Mouse (Mus musculus): ENCODE results near the gene Xylb. TPM values are rescaled to one million over a fixed set of nuclear protein-coding genes. Genes with fewer than 3 reads are reported as not detected.
A peak's percentile ranks its signal among the peaks of the same experiment; 100 is the strongest.

Xylb gene
- polyA plus RNA-seq, 1 experiment from 2014 or later = 5.1 TPM

- no peaks in the 10 kb centered on the region for H3K27me3 ChIP-seq (ENCODE audit: control insufficient read depth, insufficient read depth, low read depth, low read length)
- no peak overlapping the region for H3K4me2 ChIP-seq (ENCODE audit: low read depth, low read length)
- H3K4me3 ChIP-seq (ENCODE audit: low read length) = no peak overlapping the region
- H3K9ac ChIP-seq (ENCODE audit: low read length) = no peak overlapping the region
- WGBS = 52% methylated on average over 6 of the region's 6 CpGs
- H3K27ac ChIP-seq (ENCODE audit: low read length) = no peak overlapping the region
- no peaks in the 10 kb centered on the region for H3K4me1 ChIP-seq (replicated peaks; ENCODE audit: control insufficient read depth, insufficient read depth, low read length)
- H3K9me3 ChIP-seq (ENCODE audit: control insufficient read depth, low read length) = no peaks in the 10 kb centered on the region
- no peak for ATAC-seq (ENCODE audit: low read depth)
- H3K36me3 ChIP-seq (ENCODE audit: control insufficient read depth, insufficient read depth, low read length) = no peaks in the 10 kb centered on the region
Measured at GRCm38 (mm10) chr9:119375556-119375955, 18.4 kb downstream of the Xylb start.

- no peak for ATAC-seq (ENCODE audit: low read depth)
- WGBS = 89% methylated on average over 4 of the region's 4 CpGs
- Histone ChIP-seq H3K27me3 (ENCODE audit: control insufficient read depth, insufficient read depth, low read depth, low read length) (no peaks in the 10 kb centered on the region), H3K27ac (ENCODE audit: low read length) (no peak overlapping the region), H3K4me2 (ENCODE audit: low read depth, low read length) (no peak overlapping the region), H3K9me3 (ENCODE audit: control insufficient read depth, low read length) (no peaks in the 10 kb centered on the region), H3K9ac (ENCODE audit: low read length) (no peak overlapping the region), H3K4me1 (replicated peaks; ENCODE audit: control insufficient read depth, insufficient read depth, low read length) (no peaks in the 10 kb centered on the region), H3K36me3 (ENCODE audit: control insufficient read depth, insufficient read depth, low read length) (no peaks in the 10 kb centered on the region), H3K4me3 (ENCODE audit: low read length) (no peak overlapping the region)
Measured at GRCm38 (mm10) chr9:119378231-119378630, 21.1 kb downstream of the Xylb start.

GRCm38 (mm10) chr9:119382603-119383002 lies 25.4 kb downstream of the Xylb start:
- H3K9ac ChIP-seq (ENCODE audit: low read length) = no peak overlapping the region
- WGBS = 55% methylated on average over 6 of the region's 6 CpGs

GRCm38 (mm10) chr9:119388956-119389355 lies 31.8 kb downstream of the Xylb start:
- WGBS = 48% methylated on average over 5 of the region's 5 CpGs
- no peaks in the 10 kb centered on the region for H3K36me3 ChIP-seq (ENCODE audit: control insufficient read depth, insufficient read depth, low read length)
- no peaks in the 10 kb centered on the region for H3K27me3 ChIP-seq (ENCODE audit: control insufficient read depth, insufficient read depth, low read depth, low read length)
- H3K4me2 ChIP-seq (ENCODE audit: low read depth, low read length) = no peak overlapping the region
- ATAC-seq (ENCODE audit: low read depth) = no peak
- H3K27ac ChIP-seq (ENCODE audit: low read length) = no peak overlapping the region
- H3K9ac ChIP-seq (ENCODE audit: low read length) = no peak overlapping the region
- no peaks in the 10 kb centered on the region for H3K4me1 ChIP-seq (replicated peaks; ENCODE audit: control insufficient read depth, insufficient read depth, low read length)
- no peaks in the 10 kb centered on the region for H3K9me3 ChIP-seq (ENCODE audit: control insufficient read depth, low read length)
- no peak overlapping the region for H3K4me3 ChIP-seq (ENCODE audit: low read length)

More at GRCm38 (mm10) chr9:119382603-119383002, 25.4 kb downstream of the Xylb start:
- Histone ChIP-seq H3K4me3 (ENCODE audit: low read length) (no peak overlapping the region), H3K36me3 (ENCODE audit: control insufficient read depth, insufficient read depth, low read length) (no peaks in the 10 kb centered on the region), H3K4me1 (replicated peaks; ENCODE audit: control insufficient read depth, insufficient read depth, low read length) (no peaks in the 10 kb centered on the region), H3K27me3 (ENCODE audit: control insufficient read depth, insufficient read depth, low read depth, low read length) (no peaks in the 10 kb centered on the region), H3K4me2 (ENCODE audit: low read depth, low read length) (no peak overlapping the region), H3K9me3 (ENCODE audit: control insufficient read depth, low read length) (no peaks in the 10 kb centered on the region), H3K27ac (ENCODE audit: low read length) (no peak overlapping the region)
- no peak for ATAC-seq (ENCODE audit: low read depth)

- ATAC-seq (ENCODE audit: low read depth) = no peak
Measured at GRCm38 (mm10) chr9:119390214-119390613, 33.0 kb downstream of the Xylb start.

GRCm38 (mm10) chr9:119394808-119395207 lies 37.6 kb downstream of the Xylb start:
- Histone ChIP-seq H3K4me1 (replicated peaks; ENCODE audit: control insufficient read depth, insufficient read depth, low read length) (no peaks in the 10 kb centered on the region), H3K4me2 (ENCODE audit: low read depth, low read length) (no peak overlapping the region), H3K27me3 (ENCODE audit: control insufficient read depth, insufficient read depth, low read depth, low read length) (no peaks in the 10 kb centered on the region), H3K36me3 (ENCODE audit: control insufficient read depth, insufficient read depth, low read length) (no peaks in the 10 kb centered on the region), H3K4me3 (ENCODE audit: low read length) (no peak overlapping the region), H3K9me3 (ENCODE audit: control insufficient read depth, low read length) (no peaks in the 10 kb centered on the region), H3K9ac (ENCODE audit: low read length) (no peak overlapping the region), H3K27ac (ENCODE audit: low read length) (no peak overlapping the region)
- no peak for ATAC-seq (ENCODE audit: low read depth)
- WGBS = 57% methylated on average over 1 of the region's 1 CpGs

More at GRCm38 (mm10) chr9:119390214-119390613, 33.0 kb downstream of the Xylb start:
- Histone ChIP-seq H3K36me3 (ENCODE audit: control insufficient read depth, insufficient read depth, low read length) (no peaks in the 10 kb centered on the region), H3K9me3 (ENCODE audit: control insufficient read depth, low read length) (no peaks in the 10 kb centered on the region), H3K9ac (ENCODE audit: low read length) (no peak overlapping the region), H3K4me2 (ENCODE audit: low read depth, low read length) (no peak overlapping the region), H3K27me3 (ENCODE audit: control insufficient read depth, insufficient read depth, low read depth, low read length) (no peaks in the 10 kb centered on the region), H3K4me1 (replicated peaks; ENCODE audit: control insufficient read depth, insufficient read depth, low read length) (no peaks in the 10 kb centered on the region), H3K27ac (ENCODE audit: low read length) (no peak overlapping the region), H3K4me3 (ENCODE audit: low read length) (no peak overlapping the region)
- 93% methylated on average over 2 of the region's 2 CpGs for WGBS

GRCm38 (mm10) chr9:119401351-119401750 lies 44.2 kb downstream of the Xylb start:
- Histone ChIP-seq H3K4me3 (ENCODE audit: low read length) (peak overlapping the region; percentile 91), H3K36me3 (ENCODE audit: control insufficient read depth, insufficient read depth, low read length) (no peaks in the 10 kb centered on the region), H3K4me2 (ENCODE audit: low read depth, low read length) (peak overlapping the region; percentile 99), H3K27ac (ENCODE audit: low read length) (peak overlapping the region; percentile 98; the same call in 1 of the 2 replicates), H3K9ac (ENCODE audit: low read length) (peak overlapping the region; percentile 59), H3K4me1 (replicated peaks; ENCODE audit: control insufficient read depth, insufficient read depth, low read length) (peaks cover 17% of the 10 kb centered on the region), H3K27me3 (ENCODE audit: control insufficient read depth, insufficient read depth, low read depth, low read length) (no peaks in the 10 kb centered on the region), H3K9me3 (ENCODE audit: control insufficient read depth, low read length) (no peaks in the 10 kb centered on the region)
- WGBS = under 1% methylated on average over 7 of the region's 7 CpGs
- ATAC-seq (ENCODE audit: low read depth) = peak; percentile 8

- H3K4me3 ChIP-seq (ENCODE audit: low read length) = peak within 1 kb of the TSS; percentile 91
- H3K4me1 ChIP-seq (replicated peaks; ENCODE audit: control insufficient read depth, insufficient read depth, low read length) = peaks cover 17% of the 10 kb centered on the region
- H3K27ac ChIP-seq (ENCODE audit: low read length) = peak within 1 kb of the TSS; percentile 98
- no peaks in the 10 kb centered on the region for H3K9me3 ChIP-seq (ENCODE audit: control insufficient read depth, low read length)
- H3K27me3 ChIP-seq (ENCODE audit: control insufficient read depth, insufficient read depth, low read depth, low read length) = no peaks in the 10 kb centered on the region
- peak within 1 kb of the TSS; percentile 98 for H3K9ac ChIP-seq (ENCODE audit: low read length)
- H3K4me2 ChIP-seq (ENCODE audit: low read depth, low read length) = peak within 1 kb of the TSS; percentile 99
- peak; percentile 97 for ATAC-seq (ENCODE audit: low read depth)
- H3K36me3 ChIP-seq (ENCODE audit: control insufficient read depth, insufficient read depth, low read length) = no peaks in the 10 kb centered on the region
- under 1% methylated on average over 28 of the region's 32 CpGs for WGBS
Measured at GRCm38 (mm10) chr9:119401801-119402214, 44.6 kb downstream of the Xylb start, which contains the start of gene Acvr2b. Gene Acvr2b, plus strand, starts transcription at chr9:119402118.

GRCm38 (mm10) chr9:119402253-119403235 lies 45.4 kb downstream of the Xylb start:
- ATAC-seq (ENCODE audit: low read depth) = no peak; the same call in 1 of the 2 replicates
- under 1% methylated on average over 85 of the region's 127 CpGs for WGBS
- H3K27me3 ChIP-seq (ENCODE audit: control insufficient read depth, insufficient read depth, low read depth, low read length) = no peaks in the 10 kb centered on the region

More at GRCm38 (mm10) chr9:119402253-119403235, 45.4 kb downstream of the Xylb start:
- H3K9me3 ChIP-seq (ENCODE audit: control insufficient read depth, low read length) = no peaks in the 10 kb centered on the region
- H3K4me3 ChIP-seq (ENCODE audit: low read length) = peak overlapping the region; percentile 91
- H3K9ac ChIP-seq (ENCODE audit: low read length) = peak overlapping the region; percentile 98
- peak overlapping the region; percentile 99 for H3K4me2 ChIP-seq (ENCODE audit: low read depth, low read length)
- peaks cover 17% of the 10 kb centered on the region for H3K4me1 ChIP-seq (replicated peaks; ENCODE audit: control insufficient read depth, insufficient read depth, low read length)
- no peaks in the 10 kb centered on the region for H3K36me3 ChIP-seq (ENCODE audit: control insufficient read depth, insufficient read depth, low read length)
- peak overlapping the region; percentile 98 for H3K27ac ChIP-seq (ENCODE audit: low read length)

Measured in lung, embryonic 16.5 days (tissue).